Mouse (Mus musculus) G1E (cell line): ENCODE results near the gene Dock4.

Experiments used
- CTCF ChIP-seq: IDR thresholded peaks from 2 replicates; pipeline ENCODE4 v1.5.1; 2012; ENCODE audit warnings: low read depth, low read length, inconsistent platforms, mixed read lengths
- GATA1 ChIP-seq: IDR thresholded peaks from 2 replicates; pipeline ENCODE4 v1.6.1; 2012; ENCODE audit warnings: borderline replicate concordance, low read length, inconsistent platforms, mixed read lengths
- POLR2AphosphoS5 ChIP-seq: IDR thresholded peaks from 2 replicates; pipeline ENCODE4 v1.6.1; 2012; ENCODE audit warnings: low read depth, low read length, inconsistent platforms; ENCODE audit not compliant: insufficient replicate concordance
- TAL1 ChIP-seq: conservative IDR thresholded peaks from 2 replicates; pipeline ENCODE4 v1.6.1; 2012; ENCODE audit warnings: low read depth, low read length, inconsistent platforms, mixed read lengths

DNA sequence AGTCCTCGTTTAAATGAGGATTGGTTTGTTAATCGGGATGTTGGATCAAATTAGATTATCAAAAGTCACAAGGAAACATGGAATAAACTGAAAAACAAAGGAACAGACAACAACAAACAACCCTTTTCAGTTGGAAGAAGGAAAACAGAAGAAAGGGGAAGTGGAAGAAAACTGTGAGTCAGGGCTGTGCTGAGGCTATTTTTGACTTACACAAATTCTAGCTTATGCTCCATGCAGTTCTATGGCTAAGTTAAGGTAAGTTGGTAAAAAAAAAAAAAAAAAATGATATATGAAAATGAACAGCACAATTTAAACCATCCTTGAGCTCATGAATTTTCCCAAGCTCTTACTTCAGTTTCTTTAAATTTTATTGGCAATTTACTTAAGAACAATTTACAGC lies 191.7 kb downstream of the Dock4 start:
- TF ChIP-seq TAL1 (no peak), CTCF (no peak), GATA1 (no peak), POLR2AphosphoS5 (no peak)
